Mouse (Mus musculus) CD4-positive, CD25-positive, alpha-beta regulatory T cell, adult 2 months (primary cell): ENCODE results near the gene Rtp3.
A peak's percentile ranks its signal among the peaks of the same experiment; 100 is the strongest.

Experiments used
- DNase-seq: peaks from one replicate; pipeline ENCODE4 v3.0.0-alpha.2; 2012; ENCODE audit warnings: low read depth, low spot score

Gene Rtp3

DNA sequence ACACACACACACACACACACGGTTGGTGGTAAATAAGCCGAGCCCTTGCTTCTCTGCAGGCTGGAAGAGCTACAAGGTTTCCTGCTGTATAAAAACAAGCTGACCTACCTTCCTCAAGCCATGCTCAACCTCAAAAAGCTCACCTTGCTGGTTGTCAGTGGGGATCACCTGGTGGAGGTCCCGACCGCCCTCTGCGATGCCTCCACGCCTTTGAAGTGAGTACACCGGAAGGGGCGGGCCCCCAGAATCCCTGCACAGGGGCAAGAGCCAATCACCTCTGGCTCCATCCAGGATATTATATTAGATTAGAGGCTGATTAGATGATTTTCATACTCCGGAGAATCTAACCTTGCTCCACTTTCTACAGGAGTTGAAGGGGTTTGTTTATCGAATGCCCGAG is 11.0 kb downstream of the Rtp3 start:
- DNase-seq = no peak

DNA sequence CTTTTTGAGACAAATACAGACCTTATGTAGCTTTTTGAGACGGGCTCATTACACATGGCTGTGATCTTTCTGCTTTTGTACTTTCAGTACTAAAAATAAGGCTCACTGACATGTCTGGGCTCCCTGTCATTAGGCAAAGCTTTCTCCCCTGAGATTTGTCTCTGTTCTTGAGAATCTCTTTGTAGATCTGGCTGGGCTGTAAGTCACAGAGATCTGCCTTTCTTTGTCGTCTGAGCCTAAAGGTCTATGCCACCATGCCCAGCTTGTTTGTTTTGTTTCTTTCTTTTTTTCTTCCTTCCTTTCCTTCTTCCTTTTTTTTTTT is 24.5 kb downstream of the Rtp3 start:
- DNase-seq = no peak

DNA sequence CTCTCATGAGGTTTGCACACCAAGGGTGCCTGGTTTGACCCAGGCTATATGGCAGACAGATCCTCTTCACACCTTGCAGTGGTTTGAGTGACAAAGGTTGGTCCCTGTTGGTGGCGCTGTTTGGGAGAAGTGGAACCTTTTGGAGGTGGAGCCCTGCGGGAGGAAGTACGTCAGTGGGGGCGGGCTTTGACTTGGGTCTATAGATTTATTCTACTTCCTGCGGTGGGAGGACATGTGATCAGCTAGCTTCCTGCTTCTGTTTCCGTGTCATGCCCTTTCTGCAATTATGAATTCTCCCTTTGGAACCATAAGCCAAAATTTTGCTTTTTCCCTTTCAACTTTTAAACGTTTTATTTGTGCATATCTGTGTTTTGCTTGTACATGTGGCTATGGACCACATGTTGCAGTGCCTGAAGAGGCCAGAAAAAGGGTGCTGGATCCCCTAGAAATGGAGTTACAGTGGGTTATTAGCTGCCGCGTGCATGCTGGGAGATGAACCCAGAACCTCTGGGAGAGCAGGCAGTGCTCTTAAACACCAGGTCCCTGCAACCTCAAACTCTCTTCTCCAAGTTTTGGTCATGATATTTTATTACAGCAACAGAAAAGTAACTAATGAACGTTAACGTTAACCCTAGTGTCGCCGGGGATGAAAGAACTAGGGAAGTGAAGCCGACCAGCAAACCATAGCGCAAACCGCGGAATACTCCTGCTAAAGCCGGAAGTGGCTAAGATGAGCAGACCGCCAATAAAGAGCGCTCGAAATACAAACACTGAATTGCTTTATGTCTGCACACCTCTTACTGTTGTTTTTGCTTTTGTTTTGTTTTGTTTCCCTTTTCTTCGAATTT is 25.1 kb downstream of the Rtp3 start:
- DNase-seq = peak; percentile 49

DNA sequence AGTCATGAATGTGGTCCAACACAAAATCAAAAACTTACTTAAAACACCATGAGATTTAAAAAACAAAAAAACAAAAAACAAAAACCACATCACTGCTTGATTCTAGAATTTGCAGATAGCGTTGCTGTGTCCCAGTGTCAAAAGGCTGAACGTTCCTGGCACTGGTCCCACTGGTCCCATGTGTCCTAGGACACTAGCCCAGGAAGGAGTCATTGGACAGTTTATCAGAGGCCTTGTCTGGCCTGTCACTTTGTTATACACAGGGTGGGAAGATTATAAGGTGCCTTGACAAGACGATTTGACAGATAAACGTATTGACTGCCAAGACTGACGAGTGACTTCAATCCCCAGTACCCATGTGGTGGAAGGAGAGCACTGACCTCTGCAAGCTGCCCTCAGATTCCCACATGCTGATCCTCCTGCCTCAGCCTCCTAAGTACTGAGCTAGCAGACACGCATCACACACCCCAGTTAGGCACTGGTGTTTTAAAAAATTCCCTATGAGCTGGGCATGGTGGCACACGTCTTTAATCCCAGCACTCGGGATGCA is 26.7 kb downstream of the Rtp3 start:
- no peak for DNase-seq

DNA sequence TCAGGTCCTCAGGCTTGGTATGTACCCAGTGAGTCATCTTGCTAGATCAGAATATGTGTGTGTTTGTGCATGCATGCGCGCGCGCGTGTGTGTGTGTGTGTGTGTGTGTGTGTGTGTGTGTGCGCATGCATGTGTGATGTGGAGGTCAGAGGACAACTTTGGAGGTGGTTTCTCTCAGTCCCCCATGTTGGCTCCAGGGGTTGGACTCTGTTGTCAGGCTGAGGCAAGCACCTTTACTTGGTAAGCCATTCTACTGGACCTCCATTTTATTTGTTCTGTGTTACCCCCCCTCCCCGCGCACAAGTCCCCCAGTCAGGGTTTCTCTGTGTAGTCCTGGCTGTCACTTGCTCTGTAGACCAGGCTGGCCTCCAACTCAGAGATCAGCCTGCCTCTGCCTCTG is 29.0 kb downstream of the Rtp3 start:
- DNase-seq = no peak

DNA sequence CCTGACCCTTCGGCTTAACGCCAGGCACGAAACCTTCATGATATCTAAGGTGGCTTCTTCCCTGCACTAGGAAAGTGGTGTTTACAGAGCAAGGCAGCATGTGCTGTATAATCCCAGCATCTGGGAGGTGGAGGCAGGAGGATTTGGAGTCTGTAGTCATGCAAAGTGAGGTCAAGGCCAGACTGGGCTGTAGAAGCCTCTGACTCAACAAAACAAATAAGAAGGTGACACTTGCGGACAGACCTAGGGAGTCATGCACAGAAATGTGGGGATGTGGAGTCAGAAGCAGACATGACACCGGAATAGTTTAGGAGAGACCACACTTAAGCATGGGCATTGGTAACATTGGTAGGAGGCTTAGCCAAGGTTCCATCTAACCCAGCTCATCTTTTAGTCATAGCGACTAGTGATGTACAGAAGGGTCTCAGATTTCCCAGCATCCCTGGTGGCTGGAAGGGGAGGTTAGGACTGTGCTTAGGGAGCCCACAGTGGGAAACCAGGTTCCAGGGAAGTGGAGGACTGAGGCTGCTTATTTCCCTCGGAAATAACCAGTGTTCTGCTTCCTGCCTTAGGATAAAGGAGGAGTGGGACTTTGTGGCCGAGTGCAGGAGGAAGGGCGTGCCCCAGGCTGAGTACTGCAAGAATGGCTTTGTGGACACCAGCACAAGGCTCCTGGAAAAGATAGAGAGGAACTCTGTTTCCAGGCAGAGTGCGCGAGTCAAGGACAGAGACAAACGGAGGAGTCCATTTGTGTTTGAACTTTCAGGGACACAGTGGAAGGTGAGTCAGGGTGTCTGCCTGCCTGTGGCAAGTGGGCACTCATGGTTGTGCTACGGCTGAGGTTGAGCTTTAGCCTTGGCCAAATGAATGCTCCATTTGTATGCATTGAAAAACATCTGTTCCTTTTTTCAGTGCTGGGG is 29.9 kb downstream of the Rtp3 start:
- no peak for DNase-seq

DNA sequence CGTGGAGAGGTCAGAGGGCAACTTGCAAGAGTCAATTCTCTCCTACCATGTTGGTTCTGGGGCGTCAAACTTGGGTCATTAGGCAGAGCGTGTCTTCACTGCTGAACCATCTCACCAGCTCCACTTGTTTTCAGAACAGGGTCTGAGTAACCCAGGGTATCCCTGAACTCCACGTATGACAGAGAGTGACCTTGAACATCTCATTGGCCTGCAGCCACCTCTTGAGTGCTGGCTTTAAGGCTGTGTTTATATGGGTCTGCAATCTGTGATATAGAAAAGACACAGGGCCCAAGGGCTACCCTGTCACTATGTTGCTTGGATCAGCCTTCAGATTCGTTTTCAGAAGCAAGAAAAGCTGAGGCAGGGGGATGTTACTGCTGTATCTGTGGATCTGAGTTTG is 30.7 kb downstream of the Rtp3 start:
- no peak for DNase-seq

DNA sequence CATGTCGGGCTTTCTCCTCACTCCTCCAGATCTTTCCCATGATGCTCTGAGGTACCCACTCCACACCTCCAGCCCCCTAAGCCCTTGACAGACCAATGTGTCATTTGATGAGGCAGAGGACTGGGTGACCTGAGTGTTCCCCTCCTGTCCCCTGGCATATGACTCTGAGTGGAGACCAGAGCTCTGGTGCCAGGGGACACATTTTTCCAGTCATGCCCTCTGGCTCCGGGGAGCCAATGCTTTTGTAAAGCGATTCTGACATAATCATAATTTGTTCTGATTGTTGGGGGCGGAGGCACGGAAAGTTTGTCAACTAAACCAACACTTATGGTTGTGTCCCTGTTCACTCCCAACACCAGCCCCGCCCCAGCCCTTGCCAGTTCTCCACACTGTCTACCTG is 34.4 kb downstream of the Rtp3 start:
- DNase-seq = no peak

DNA sequence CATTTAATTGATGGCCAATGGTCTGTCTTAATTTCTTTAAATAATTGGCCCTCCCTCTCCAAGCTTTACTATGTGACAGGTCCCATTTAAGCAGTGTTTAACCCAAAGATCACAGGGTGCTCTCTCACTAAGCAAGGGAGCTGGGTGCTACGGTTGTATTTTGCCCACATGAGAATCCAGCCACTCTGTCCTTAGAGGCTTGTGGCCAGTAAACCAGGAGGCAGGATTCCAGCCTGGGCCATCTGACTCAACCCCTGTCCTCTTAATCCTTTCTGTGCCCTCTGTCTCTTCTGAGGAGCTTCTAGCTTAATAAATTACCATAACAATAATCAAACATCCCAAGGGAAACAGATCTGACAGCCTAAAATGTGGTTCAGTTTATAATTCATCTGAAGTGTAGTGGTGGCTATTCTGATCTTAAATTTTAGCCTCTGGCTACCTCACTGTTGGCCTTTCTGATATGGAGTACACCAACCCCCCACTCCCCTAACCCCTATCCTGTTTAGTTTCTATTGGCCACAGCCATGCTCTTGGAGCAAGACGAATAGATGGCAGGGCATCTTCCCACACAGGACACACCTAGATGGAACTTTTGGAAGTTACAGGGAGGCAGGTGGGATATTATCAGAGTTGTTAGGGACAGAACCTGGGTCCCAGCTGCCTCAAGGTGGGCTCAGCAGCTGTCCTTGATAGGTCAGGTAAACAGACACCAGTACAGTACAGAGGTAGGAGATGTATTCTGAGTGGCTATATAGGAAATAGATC is 35.5 kb downstream of the Rtp3 start:
- DNase-seq = no peak

DNA sequence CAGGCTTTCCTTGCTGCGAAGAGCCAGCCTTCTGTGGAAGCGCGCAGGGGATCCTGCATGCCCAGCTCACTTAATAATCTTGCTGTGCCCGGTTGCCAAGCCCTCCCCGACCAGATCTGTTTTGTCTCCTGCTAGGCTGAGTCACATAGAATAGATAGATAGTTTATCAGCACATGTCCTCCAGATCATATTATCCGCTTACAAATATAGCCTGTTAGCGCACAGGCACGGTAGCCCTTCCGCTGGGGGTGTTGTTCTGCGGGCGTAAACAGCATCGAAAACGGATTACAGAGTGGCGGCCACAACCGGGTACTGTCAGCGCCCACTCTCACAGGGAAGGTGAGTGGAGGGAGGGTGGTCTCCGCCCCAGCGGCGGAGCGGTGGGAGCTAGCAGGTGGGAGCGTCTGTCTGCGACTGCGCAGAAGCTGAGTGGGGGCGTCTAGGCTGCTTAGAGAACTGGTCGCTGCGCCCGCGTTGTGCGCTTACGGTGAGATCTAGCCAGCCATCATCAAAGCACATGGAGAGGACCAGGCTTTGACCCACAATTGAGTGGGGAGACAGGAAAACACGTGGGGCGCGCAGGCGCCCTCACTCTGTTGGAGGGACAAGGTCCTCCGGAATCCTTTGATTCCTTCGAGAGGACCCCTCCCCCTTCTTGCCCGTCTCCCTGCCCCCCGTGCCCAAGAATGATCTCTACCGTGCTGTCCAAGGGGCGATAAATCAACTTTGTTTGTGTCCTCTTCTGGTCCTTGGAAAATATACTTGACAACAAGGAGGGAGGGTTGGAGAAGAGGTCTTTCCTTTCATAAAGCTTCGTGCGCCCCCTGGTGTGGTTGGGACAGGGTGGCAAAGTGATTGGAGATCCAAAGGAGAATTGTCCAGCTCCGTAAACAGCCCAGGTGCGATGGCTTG is 36.6 kb downstream of the Rtp3 start:
- peak; percentile 79 for DNase-seq

DNA sequence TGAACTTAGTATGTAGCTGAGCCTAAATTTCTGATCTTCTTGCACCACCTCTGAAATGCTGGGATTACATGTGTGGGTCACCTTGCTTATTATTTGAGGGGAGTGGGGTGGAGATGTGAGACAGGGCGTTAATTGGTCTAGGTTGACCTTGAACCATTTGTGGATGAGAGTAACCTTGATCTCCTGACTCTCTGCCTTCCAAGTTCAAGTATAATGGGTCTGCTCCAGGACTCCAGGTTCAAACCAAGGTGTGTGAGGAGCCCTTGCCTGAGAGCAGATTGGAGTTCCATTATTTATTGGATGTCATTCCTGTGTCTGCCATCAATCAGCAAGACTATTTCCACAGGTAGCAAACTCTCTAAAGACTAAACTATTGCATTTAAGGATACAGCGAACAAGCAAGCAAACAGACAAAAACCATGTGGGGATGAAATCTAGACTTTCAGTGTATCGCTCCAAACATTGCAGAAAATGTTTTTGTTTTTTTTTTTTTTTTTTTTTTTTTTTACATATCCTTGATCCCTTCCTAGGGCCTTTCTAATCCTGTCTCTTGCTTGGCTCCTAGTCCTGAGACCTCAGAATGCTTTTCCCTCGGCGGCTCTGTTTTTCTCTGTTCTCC is 37.3 kb downstream of the Rtp3 start:
- DNase-seq = no peak

DNA sequence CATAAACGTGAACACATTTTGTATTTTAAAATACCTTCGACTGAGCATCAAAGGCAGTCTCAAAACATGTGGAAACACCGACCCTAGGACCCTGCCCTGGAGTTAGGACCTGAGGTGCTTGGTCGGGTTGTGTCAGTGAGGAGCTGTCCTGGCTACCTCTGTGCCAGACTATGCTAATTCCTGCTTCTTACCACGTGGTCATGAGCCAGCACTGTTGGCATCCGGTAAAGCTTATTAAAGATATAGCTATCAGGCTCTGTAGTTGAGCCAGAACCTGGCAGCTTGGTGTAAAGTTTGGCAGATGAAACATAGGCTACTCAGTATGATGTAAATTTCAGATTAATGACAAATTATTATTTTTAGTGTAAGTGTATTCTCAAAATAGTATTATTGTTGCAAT is 38.0 kb downstream of the Rtp3 start:
- no peak for DNase-seq

DNA sequence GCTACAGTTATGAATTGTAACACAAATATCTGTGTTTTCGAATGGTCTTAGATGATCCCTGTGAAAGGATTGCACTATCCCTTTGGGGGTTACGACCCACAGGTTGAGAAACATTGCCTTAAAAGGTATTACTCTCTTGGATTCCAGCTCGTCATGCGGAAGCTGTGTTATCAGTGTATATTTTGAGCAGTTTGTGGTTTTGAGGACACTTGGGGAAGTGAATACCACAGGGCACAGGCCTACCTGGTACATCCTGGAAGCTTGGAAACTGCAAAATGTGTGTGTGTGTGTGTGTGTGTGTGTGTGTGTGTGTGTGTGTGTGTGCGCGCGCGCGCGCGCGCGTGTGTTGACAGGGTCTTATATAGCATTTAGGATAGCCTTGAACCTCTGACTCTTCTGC is 38.5 kb downstream of the Rtp3 start:
- DNase-seq = no peak

DNA sequence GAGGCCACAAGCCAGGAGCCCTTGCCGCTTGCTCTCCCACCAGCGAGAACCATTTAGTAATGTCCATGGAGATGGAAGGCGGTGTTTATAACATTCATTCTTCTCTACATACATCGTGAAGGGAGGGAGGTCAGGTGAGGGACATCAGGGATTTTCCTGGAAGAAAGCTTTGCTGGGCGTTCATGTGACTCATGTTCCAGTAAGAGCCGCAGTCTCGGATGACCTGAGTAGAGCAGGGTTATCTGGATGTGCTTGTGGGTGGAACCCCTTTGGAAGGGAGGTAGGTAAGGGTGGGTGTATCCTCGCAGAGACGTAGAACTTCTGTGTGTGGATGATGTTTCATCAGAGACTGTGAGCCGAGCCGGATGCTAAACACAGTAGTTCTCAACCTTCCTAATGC is 39.0 kb downstream of the Rtp3 start, which contains the start of gene Lrrc2:
Gene Lrrc2, plus strand, starts transcription at position 149 of the 400 bp plus-strand sequence.
- no peak for DNase-seq

DNA sequence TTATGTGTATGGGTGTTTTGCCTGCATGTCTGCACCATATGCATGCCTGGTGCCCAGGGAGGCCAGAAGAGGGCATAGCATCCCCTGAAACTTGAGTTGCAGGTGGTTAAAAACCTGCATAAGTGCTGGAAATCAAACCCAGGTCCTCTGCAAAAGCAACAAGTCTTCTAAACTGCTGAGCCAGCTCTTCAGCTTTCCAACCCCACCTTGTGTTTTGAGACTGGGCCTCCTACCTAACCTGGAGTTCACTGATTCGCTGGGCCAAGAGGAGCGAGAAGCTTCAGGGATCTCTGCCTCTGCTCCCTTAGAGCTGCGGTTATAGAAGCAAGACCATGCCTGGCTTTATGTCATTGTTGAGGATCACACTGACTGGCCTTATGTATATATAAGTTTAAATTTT is 40.3 kb downstream of the Rtp3 start:
- DNase-seq = no peak

DNA sequence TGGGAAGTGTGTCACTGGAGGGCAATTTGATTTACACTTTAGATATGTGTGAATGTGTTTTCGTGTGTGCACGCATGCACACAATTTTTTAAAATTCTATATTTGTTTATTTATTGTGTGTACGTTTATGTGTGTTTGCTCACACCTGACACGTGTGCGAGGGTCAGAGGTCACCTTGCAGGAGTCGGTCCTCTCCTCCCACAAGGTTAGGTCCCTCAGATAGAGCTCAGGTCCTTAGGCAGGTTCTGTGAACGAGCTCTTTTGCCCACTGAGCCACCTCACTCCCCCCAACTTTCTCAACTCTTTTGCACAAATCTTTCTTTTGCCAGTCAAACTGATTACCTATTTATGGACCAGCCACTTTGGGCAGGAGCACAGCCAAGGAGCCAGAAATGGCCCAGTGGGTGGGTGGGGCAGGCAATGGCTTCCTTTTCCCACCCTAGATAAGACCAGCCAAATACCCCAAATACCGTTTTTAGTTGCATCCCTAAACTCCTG is 41.5 kb downstream of the Rtp3 start:
- no peak for DNase-seq

DNA sequence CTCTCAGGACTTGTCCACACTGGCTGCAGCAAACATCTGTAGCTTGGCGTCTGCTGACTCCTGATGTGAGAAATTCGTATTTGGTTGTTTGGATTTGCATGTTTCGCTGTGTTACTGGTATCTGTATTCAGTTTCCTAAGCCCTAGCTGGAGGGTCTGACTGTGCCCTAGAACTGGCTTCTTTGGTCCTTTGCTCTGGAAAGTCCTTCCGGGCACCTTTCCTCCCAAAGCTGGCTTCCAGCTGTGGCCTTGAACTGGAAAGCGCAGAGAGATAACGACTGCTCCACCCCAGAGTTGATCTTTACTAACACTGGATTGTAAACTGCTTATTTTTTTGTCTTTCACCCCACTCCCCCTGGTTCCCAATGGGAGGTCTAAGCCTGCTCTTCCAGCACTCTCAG is 42.5 kb downstream of the Rtp3 start:
- no peak for DNase-seq

DNA sequence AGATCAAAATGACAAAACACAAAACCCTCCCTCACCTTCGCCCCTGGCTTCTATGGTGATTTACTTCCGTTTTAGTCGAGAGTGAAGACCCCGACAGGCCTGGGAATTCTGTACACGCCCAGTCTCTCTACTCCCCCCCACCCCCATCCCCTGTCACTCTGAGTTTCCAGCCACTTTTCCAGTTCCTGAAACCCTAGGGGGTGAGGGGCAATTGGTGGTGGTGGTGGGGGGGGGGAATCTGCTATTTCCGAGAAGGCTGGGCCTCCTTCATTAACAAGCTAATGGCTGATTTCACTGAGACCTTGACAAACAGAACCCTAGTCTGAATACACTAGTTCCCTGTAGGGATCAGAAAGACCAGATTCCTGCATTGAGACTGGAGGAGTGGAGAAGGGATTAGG is 43.1 kb downstream of the Rtp3 start:
- no peak for DNase-seq

DNA sequence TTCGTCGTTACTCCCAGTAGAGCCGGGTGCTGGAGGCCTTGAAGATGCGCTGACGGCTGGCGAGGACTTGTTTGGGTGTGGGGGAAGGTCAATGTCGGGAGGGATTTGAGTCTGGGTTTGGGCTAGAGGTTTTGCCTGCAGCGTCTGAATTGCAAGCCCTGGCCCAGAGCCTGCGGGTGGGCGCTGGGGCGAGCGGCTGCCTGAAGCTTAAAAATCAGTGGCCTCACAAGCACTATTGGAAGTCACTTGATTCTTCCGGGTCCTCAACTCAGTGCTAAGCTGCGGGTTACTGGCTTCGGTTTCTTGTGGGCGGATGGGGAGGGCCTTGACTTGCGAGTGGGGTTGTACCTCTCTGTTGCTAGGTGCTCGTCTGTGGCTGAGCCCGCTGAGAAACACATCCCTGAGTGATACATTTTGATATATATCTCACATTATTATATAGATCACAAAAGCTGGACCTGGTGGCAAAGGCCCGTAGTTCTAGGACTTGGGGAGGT is 43.8 kb downstream of the Rtp3 start:
- peak; percentile 89 for DNase-seq

DNA sequence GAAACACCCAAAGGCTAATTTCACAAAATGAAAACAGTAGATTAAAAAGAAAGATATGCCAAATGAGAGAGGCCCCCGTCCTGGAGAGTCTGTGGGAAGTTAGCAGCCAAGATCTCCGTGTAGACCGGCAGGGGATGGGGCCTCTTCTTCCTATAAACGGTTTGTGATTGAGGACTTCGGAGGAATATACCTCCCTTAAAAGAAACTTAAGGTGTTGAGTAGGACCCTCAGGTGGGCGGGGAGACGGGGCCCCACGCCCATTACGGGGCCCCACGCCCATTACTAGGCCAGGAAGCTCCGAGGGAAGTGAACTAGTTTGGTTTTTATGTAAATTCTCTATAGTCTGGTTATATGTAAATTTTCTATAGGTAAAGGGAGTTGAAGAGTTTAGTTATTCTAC is 44.5 kb downstream of the Rtp3 start, which contains the start of gene Tdgf1:
Gene Tdgf1, minus strand, starts transcription at position 233 of the 400 bp plus-strand sequence.
- DNase-seq = peak; percentile 42
